Mouse (Mus musculus): ENCODE results near the gene Atp7b. TPM values are rescaled to one million over a fixed set of nuclear protein-coding genes. Genes with fewer than 3 reads are reported as not detected.

Atp7b gene
- total and polyA plus RNA-seq, 3 experiments, result 29.4 to 32.5 TPM; not detected in 1

DNA sequence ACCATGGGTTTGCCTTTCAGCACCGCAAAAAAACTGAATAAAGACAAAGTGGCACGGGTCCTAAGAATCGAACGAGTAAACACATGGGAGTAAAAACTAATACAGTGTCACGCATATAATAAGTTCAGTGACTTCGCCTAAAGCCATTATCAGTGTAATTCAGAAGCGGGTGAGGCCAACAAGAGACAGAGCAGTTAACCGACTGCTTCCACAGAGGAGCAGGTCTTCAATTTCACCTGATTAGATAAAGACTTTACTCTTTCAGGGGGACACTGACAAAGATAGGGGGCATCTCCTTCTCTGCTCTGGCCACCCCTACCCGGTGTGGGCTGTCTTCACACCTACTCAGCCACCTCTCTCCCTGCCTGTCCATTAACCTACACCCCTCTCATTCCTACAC, 1.7 kb downstream of the Atp7b start (continued):
- TF ChIP-seq MYC (IDR thresholded peaks at IDR 0.05; ENCODE audit: low read depth, low read length), result peak; percentile 71
- no peak for TF ChIP-seq KAT2A (conservative IDR thresholded peaks at IDR 0.05; ENCODE audit: low read depth, low read length)
- TF ChIP-seq POLR2AphosphoS5 (IDR thresholded peaks at IDR 0.05; ENCODE audit: borderline replicate concordance, low read depth, low read length), result no peak
- TF ChIP-seq MAFK (IDR thresholded peaks at IDR 0.05; ENCODE audit: borderline replicate concordance, low read depth, low read length), result no peak
- no peak for TF ChIP-seq UBTF (IDR thresholded peaks at IDR 0.05; ENCODE audit: borderline replicate concordance, insufficient read depth, low read depth, low read length)
- TF ChIP-seq MXI1 (IDR thresholded peaks at IDR 0.05; ENCODE audit: low read depth, low read length), result no peak
- TF ChIP-seq BHLHE40 (IDR thresholded peaks at IDR 0.05; ENCODE audit: borderline replicate concordance, low read depth, low read length), result no peak
- TF ChIP-seq POLR2AphosphoS2 (IDR thresholded peaks at IDR 0.05; ENCODE audit: low read length), result 0 out of 2 replicates have a peak, but pooled peaks have one; percentile 17
- no peak for TF ChIP-seq CHD2 (IDR thresholded peaks at IDR 0.05; ENCODE audit: low read length)
- peak; percentile 90 for TF ChIP-seq GATA1 (IDR thresholded peaks at IDR 0.05; ENCODE audit: low read depth, low read length)
- TF ChIP-seq GABPA (IDR thresholded peaks at IDR 0.05; ENCODE audit: low read depth, low read length), result no peak

DNA sequence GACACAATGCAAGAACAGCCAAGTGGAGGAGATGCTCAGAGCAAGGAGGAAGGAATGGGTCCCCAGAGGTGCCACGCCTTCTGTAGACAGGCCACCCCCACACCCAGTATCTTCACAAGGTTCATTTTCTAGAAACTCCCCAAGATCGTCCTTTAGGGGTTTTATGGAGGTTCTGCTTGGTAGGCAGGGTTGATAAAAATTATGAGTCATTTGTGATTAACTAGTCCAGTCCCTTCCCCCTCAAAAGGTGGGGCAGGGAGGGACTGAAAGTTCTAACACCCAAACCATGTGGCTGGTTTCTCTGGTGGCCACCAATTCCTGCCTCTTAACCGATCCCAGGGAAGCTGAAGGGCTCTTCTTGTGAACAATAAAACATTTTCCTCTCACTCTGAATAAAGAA, 3.3 kb downstream of the Atp7b start:
- Histone ChIP-seq H3K27me3 (ENCODE audit: control insufficient read depth in 1 of 2, insufficient read depth in 2 of 2, low read length in 2 of 2) (no peaks in the 10 kb centered on the region), H3K79me2 (ENCODE audit: control insufficient read depth, insufficient read depth, low read length, poor library complexity) (peaks cover 76% of the 10 kb centered on the region), H3K9ac (ENCODE audit: control insufficient read depth, low read depth, low read length, poor library complexity, severe bottlenecking) (peak overlapping the region; percentile 77), H3K4me3 (ENCODE audit: control insufficient read depth in 1 of 2, insufficient read depth in 1 of 2, low read depth in 2 of 2, low read length in 2 of 2) (peak overlapping the region; percentile 50 to 92), H3K36me3 (ENCODE audit: control insufficient read depth in 1 of 2, insufficient read depth in 2 of 2, low read length in 2 of 2) (peaks cover 0 to 38% of the 10 kb centered on the region in 2 experiments; a peak in 3 of 4 replicates), H3K27ac (ENCODE audit: control insufficient read depth, low read depth, low read length) (peak overlapping the region; percentile 99), H3K4me1 (ENCODE audit: control insufficient read depth in 1 of 2, insufficient read depth in 2 of 2, low read length in 2 of 2) (peaks cover 14 to 32% of the 10 kb centered on the region in 2 experiments), H3K9me3 (replicated peaks; ENCODE audit: insufficient read depth, low read length) (no peaks in the 10 kb centered on the region)
- DNase-seq (ENCODE audit: low read depth, low spot score), result peak; percentile 92
- TF ChIP-seq HCFC1 (IDR thresholded peaks at IDR 0.05; ENCODE audit: low read depth, low read length) (0 out of 2 replicates have a peak, but pooled peaks have one; percentile 10), MYB (IDR thresholded peaks at IDR 0.05; ENCODE audit: low read depth, low read length) (no peak), ZKSCAN1 (IDR thresholded peaks at IDR 0.05; ENCODE audit: low read depth, low read length) (no peak), EP300 (IDR thresholded peaks at IDR 0.05; ENCODE audit: low read depth in 1 of 2, low read length in 2 of 2) (peak; percentile 82 to 88), CHD1 (IDR thresholded peaks at IDR 0.05; ENCODE audit: low read depth, low read length) (no peak), CHD2 (IDR thresholded peaks at IDR 0.05; ENCODE audit: low read length) (peak; percentile 44; the same call in 1 of the 2 replicates), BHLHE40 (IDR thresholded peaks at IDR 0.05; ENCODE audit: borderline replicate concordance, low read depth, low read length) (peak; percentile 2; the same call in 1 of the 2 replicates), RCOR1 (IDR thresholded peaks at IDR 0.05; ENCODE audit: low read depth, low read length) (no peak), NELFE (IDR thresholded peaks at IDR 0.05; ENCODE audit: low read depth, low read length) (peak; percentile 49; the same call in 1 of the 2 replicates), JUND (IDR thresholded peaks at IDR 0.05; ENCODE audit: low read depth, low read length) (peak; percentile 81; the same call in 1 of the 2 replicates), POLR2AphosphoS2 (IDR thresholded peaks at IDR 0.05; ENCODE audit: low read length) (no peak), MEF2A (IDR thresholded peaks at IDR 0.05; ENCODE audit: extremely low read depth, insufficient replicate concordance, low read depth, low read length, poor library complexity, severe bottlenecking) (no peak), USF1 (IDR thresholded peaks at IDR 0.05; ENCODE audit: low read depth, low read length) (no peak), MAX (IDR thresholded peaks at IDR 0.05; ENCODE audit: low read length) (peak; percentile 89), UBTF (IDR thresholded peaks at IDR 0.05; ENCODE audit: borderline replicate concordance, insufficient read depth, low read depth, low read length) (no peak), MXI1 (IDR thresholded peaks at IDR 0.05; ENCODE audit: low read depth, low read length) (peak; percentile 87), USF2 (IDR thresholded peaks at IDR 0.05; ENCODE audit: borderline replicate concordance in 1 of 2, insufficient read depth in 1 of 2, low read depth in 1 of 2, low read length in 2 of 2) (no peak), POLR2A (IDR thresholded peaks at IDR 0.05; ENCODE audit: control insufficient read depth in 1 of 2, insufficient read depth in 1 of 2, low read depth in 1 of 2, low read length in 2 of 2, poor library complexity in 1 of 2) (peak in 1 of 2 experiments; percentile 70; a peak in 2 of 4 replicates), NRF1 (IDR thresholded peaks at IDR 0.05; ENCODE audit: insufficient read depth, low read depth, low read length, poor library complexity, severe bottlenecking) (no peak), TAL1 (IDR thresholded peaks at IDR 0.05; ENCODE audit: low read length) (peak; percentile 34; the same call in 1 of the 2 replicates), CTCF (IDR thresholded peaks at IDR 0.05 in 2 of 3, conservative IDR thresholded peaks at IDR 0.05 in 1 of 3; ENCODE audit: control insufficient read depth in 1 of 3, insufficient read depth in 1 of 3, low read depth in 2 of 3, low read length in 3 of 3, poor library complexity in 1 of 3, severe bottlenecking in 1 of 3) (no peak), GATA1 (IDR thresholded peaks at IDR 0.05; ENCODE audit: low read depth, low read length) (peak; percentile 81), E2F4 (IDR thresholded peaks at IDR 0.05; ENCODE audit: borderline replicate concordance, low read depth, low read length) (no peak), SMC3 (IDR thresholded peaks at IDR 0.05; ENCODE audit: low read depth, low read length) (no peak), RAD21 (IDR thresholded peaks at IDR 0.05; ENCODE audit: low read depth, low read length) (no peak), POLR2AphosphoS5 (IDR thresholded peaks at IDR 0.05; ENCODE audit: borderline replicate concordance, low read depth, low read length) (no peak), ETS1 (IDR thresholded peaks at IDR 0.05; ENCODE audit: low read depth, low read length) (peak; percentile 85), ZC3H11A (IDR thresholded peaks at IDR 0.05; ENCODE audit: low read depth, low read length) (no peak), MAZ (IDR thresholded peaks at IDR 0.05; ENCODE audit: low read depth, low read length) (peak; percentile 61; the same call in 1 of the 2 replicates)
